Mouse (Mus musculus) intestine, postnatal 0 days (tissue): ENCODE measurements around the gene Gbp7. TPM values are rescaled to one million over a fixed set of nuclear protein-coding genes. Genes with fewer than 3 reads are reported as not detected.
A peak's percentile ranks its signal among the peaks of the same experiment; 100 is the strongest.

ENCODE experiments used
- ATAC-seq: fragments of 200-750 bp; cut with Nextera tagmentation; 2 replicates; pipeline ENCODE4 v1.8.0; 2017; ENCODE audit warnings: mild to moderate bottlenecking, moderate TSS enrichment, moderate library complexity
- H3K27ac ChIP-seq: fragments of 300-500 bp; sonication (generic); 2 replicates; pipeline ENCODE4 v1.5.1; 2014; ENCODE audit warnings: mild to moderate bottlenecking, low read depth, low read length, moderate library complexity
- H3K27me3 ChIP-seq: fragments of 300-500 bp; sonication (generic); replicated peaks from 2 replicates; pipeline ENCODE4 v1.6.1; 2014; ENCODE audit warnings: low read length, mixed read lengths; ENCODE audit not compliant: control insufficient read depth, insufficient read depth
- H3K36me3 ChIP-seq: fragments of 300-500 bp; sonication (generic); 2 replicates; pipeline ENCODE4 v1.6.1; 2014; ENCODE audit warnings: mild to moderate bottlenecking, moderate library complexity; ENCODE audit not compliant: control insufficient read depth, insufficient read depth
- H3K4me1 ChIP-seq: fragments of 300-500 bp; sonication (generic); replicated peaks from 2 replicates; pipeline ENCODE4 v1.6.1; 2014; ENCODE audit warnings: antibody characterized with exemption, low read length, mixed read lengths; ENCODE audit not compliant: control insufficient read depth, insufficient read depth
- H3K4me2 ChIP-seq: fragments of 300-500 bp; sonication (generic); replicated peaks from 2 replicates; pipeline ENCODE4 v1.6.1; 2014; ENCODE audit warnings: low read depth, mild to moderate bottlenecking, moderate library complexity
- H3K4me3 ChIP-seq: fragments of 300-500 bp; sonication (generic); 2 replicates; pipeline ENCODE4 v1.5.1; 2014; ENCODE audit warnings: low read depth, low read length
- H3K9ac ChIP-seq: fragments of 300-500 bp; sonication (generic); 2 replicates; pipeline ENCODE4 v1.6.1; 2014; ENCODE audit warnings: mild to moderate bottlenecking, low read depth, low read length
- H3K9me3 ChIP-seq: fragments of 300-500 bp; sonication (generic); 2 replicates; pipeline ENCODE4 v1.6.1; 2016; ENCODE audit warnings: mixed run types; ENCODE audit not compliant: control insufficient read depth
- CTCF ChIP-seq: sonication (generic); IDR thresholded peaks from 2 replicates; pipeline ENCODE4 v1.5.1; 2016; ENCODE audit warnings: low read depth, mild to moderate bottlenecking, control low read depth, antibody characterized with exemption, moderate library complexity
- WGBS: fragments of 180-500 bp; shearing (Covaris S2); extraction: QIAGEN DNeasy Blood & Tissue Kit; methylation state at CpG from one replicate; pipeline ENCODE4 v1.1.7; 2014; 5-methylcytosine and 5-hydroxymethylcytosine counted together
- polyA plus RNA-seq: library from polyadenylated mRNA; unstranded; fragments of >200 nt; fragmentation: Nextera tagmentation; extraction: Ambion mirVana; gene quantifications from 2 replicates; pipeline ENCODE4 v1.2.1, GENCODE M21; 2015

Gene Gbp7
- polyA plus RNA-seq, 1 experiment from 2014 or later, result 11.4 TPM

DNA sequence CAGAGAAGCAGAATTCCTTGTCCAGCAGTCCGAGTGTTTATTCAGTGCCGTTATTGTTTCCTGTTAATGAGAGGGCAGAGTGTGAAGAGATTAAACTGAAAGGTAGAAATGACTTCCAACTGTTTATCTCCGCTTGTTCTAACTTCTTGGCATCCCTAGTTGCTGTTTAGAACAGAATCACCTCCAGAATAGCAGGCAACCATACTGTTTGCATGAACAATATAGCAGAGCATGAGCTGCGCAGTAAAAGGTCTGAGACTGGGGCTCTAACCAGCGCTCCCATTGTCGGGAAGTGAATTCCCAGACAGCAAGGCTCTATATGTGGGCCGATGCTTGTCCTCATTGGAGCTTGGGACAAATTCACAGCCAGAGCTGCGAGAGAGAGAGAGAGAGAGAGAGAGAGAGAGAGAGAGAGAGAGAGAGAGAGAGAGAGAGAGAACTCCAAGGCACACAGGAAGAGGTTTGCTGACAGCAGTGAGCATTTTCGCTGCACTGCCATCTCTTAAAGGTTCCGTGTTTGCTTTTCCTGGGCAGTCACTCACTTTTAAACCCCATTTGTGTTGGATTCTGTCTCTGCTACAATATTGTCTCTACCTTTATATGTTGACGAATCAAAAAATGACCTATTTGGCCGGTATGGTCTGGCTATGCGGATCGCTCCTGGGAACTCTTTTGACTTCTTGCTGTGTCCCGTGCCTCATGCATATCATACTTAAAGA is 32.9 kb upstream of the Gbp7 start:
- no peak for ATAC-seq
- H3K4me3 ChIP-seq, result peak overlapping the region; percentile 25
- H3K9ac ChIP-seq, result 0 out of 2 replicates have a peak overlapping the region, but pooled peaks have one; percentile 11
- no peaks in the 10 kb centered on the region for H3K9me3 ChIP-seq
- no peak for TF ChIP-seq CTCF
- WGBS, result 50% methylated on average over 15 of the region's 15 CpGs
- H3K36me3 ChIP-seq, result no peaks in the 10 kb centered on the region
- peak overlapping the region; percentile 51 for H3K4me2 ChIP-seq
- H3K4me1 ChIP-seq, result no peaks in the 10 kb centered on the region
- 0 out of 2 replicates have a peak, but pooled peaks cover 3% of the 10 kb centered on the region for H3K27me3 ChIP-seq
- H3K27ac ChIP-seq, result no peak overlapping the region

DNA sequence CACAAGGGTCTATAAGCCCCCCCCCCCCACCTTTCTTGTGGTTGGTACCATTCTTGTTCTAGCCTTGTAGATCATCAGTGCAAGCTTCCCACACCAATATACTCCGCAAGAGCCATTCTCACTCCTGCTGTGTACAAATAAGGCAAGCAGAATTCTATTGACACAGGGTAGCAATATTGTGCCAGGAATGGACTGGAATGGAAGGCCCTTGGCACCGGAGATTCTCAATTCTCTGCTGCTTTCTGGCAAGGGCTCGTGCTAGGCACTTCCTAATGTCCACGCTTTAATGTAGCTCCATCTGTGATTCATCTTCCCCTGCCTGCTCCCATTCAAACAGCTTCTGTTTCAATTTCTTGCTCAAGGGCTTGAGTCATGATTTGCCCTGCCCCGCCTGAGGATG is 31.2 kb upstream of the Gbp7 start:
- H3K4me1 ChIP-seq, result no peaks in the 10 kb centered on the region
- no peak for TF ChIP-seq CTCF
- WGBS, result 83% methylated on average over 5 of the region's 5 CpGs

DNA sequence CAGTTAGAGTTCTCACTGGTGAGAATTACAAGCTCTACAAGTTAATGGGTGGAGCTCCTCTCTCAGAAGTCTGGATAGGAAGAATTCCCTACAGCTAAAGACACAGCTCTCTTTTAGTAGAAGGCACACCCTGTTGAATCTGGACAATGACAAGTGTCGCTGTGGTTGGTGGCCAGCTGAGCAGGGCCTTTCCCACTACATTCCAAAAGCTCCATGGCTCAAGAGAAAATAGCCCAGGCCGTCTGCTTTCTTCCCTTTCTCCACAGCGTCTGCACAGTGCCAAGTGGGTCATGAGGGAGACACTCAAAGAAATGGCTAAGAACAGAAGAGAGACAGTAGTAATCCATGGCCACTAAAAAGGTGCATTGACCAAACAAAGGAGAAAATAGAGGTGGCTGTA is 2.0 kb upstream of the Gbp7 start:
- Histone ChIP-seq H3K9ac (no peak overlapping the region), H3K27me3 (no peaks in the 10 kb centered on the region), H3K4me1 (no peaks in the 10 kb centered on the region), H3K27ac (no peak overlapping the region), H3K9me3 (no peaks in the 10 kb centered on the region), H3K4me2 (no peak overlapping the region), H3K36me3 (no peaks in the 10 kb centered on the region), H3K4me3 (no peak overlapping the region)
- no peak for TF ChIP-seq CTCF
- ATAC-seq, result no peak
- 80% methylated on average over 3 of the region's 3 CpGs for WGBS

More for the DNA sequence above, 31.2 kb upstream of the Gbp7 start:
- Histone ChIP-seq H3K4me2 (no peak overlapping the region), H3K4me3 (no peak overlapping the region), H3K9ac (no peak overlapping the region), H3K27me3 (no peaks in the 10 kb centered on the region), H3K36me3 (no peaks in the 10 kb centered on the region), H3K9me3 (no peaks in the 10 kb centered on the region), H3K27ac (no peak overlapping the region)
- ATAC-seq, result no peak

DNA sequence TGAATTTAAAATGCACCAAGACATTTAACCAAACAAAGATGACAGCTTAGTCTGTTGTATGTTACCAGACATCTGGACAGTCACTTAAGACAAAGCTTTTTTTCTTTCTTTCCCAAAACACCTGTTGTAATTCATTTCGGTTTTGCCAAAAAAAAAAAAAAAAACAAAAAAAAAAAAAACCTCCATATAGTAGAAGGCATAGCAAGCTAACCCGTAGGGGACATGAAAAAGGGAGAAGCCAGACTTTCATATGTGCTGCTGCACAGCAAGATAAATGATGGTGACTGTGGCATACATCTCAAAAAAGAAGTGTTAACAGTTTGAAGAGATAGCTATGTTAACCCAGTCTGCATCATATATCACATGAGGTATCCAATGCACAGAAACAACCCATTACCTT is 545 bp upstream of the Gbp7 start:
- H3K27ac ChIP-seq, result peak overlapping the region; percentile 15; the same call in 1 of the 2 replicates
- no peak for ATAC-seq
- no peaks in the 10 kb centered on the region for H3K9me3 ChIP-seq
- H3K27me3 ChIP-seq, result no peaks in the 10 kb centered on the region
- 41% methylated on average over 2 of the region's 2 CpGs for WGBS
- no peaks in the 10 kb centered on the region for H3K4me1 ChIP-seq
- H3K4me3 ChIP-seq, result peak overlapping the region; percentile 57
- no peak for TF ChIP-seq CTCF
- H3K4me2 ChIP-seq, result peak overlapping the region; percentile 82
- no peaks in the 10 kb centered on the region for H3K36me3 ChIP-seq
- peak overlapping the region; percentile 54; the same call in 1 of the 2 replicates for H3K9ac ChIP-seq

DNA sequence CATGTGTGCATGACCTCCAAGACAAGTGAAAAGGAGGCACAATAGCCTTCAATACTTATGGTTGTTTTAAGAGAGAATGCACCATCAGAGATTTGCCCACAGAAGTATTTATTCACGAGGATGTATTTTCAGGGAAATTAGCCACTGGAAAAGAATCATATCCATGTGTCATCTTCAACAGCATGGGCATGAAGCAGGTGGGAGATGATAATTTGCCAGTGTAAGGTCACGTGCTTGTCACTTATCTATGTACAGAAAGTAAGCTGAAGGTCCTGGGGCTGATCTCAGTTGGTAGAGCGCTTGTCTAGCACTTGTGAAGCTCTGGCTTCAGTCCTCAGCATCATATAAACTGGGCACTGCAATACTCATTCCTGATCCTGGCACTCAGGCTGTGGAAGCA is 1.5 kb downstream of the Gbp7 start:
- TF ChIP-seq CTCF, result no peak
- Histone ChIP-seq H3K27me3 (no peaks in the 10 kb centered on the region), H3K36me3 (no peaks in the 10 kb centered on the region), H3K4me3 (no peak overlapping the region), H3K27ac (no peak overlapping the region), H3K4me2 (no peak overlapping the region), H3K4me1 (no peaks in the 10 kb centered on the region), H3K9me3 (no peaks in the 10 kb centered on the region), H3K9ac (no peak overlapping the region)
- WGBS, result 92% methylated on average over 3 of the region's 3 CpGs
- ATAC-seq, result no peak

DNA sequence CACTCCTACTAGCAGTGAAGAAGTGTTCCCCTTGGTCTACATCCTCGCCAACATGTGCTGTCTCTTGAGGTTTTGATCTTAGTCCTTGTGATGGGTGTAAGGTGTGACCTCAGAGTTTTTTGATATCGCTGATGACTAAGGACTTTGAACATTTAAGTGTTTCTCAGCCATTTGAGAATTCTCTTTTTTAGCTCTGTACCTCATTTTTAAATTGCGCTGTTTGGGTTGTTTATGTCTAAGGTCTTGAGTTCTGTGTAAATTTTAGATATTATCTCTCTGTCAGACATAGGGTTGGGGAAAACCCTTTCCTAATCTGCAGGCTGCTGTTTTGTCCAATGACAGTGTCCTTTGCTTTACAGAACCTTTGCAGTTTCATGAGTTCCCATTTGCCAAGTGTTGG is 3.0 kb downstream of the Gbp7 start:
- H3K4me2 ChIP-seq, result no peak overlapping the region
- ATAC-seq, result no peak
- H3K4me3 ChIP-seq, result no peak overlapping the region
- H3K27ac ChIP-seq, result no peak overlapping the region
- WGBS, result 93% methylated on average over 3 of the region's 3 CpGs
- H3K36me3 ChIP-seq, result peaks cover 3% of the 10 kb centered on the region; the same call in 1 of the 2 replicates
- no peaks in the 10 kb centered on the region for H3K27me3 ChIP-seq
- no peak for TF ChIP-seq CTCF
- no peak overlapping the region for H3K9ac ChIP-seq
- H3K9me3 ChIP-seq, result no peaks in the 10 kb centered on the region
- no peaks in the 10 kb centered on the region for H3K4me1 ChIP-seq
